Mouse (Mus musculus): ENCODE results near the gene Wnt5a. TPM values are rescaled to one million over a fixed set of nuclear protein-coding genes. Genes with fewer than 3 reads are reported as not detected.
A peak's percentile ranks its signal among the peaks of the same experiment; 100 is the strongest.

The Wnt5a gene
- polyA plus RNA-seq (2015; fragmentation: Nextera tagmentation; extraction: Ambion mirVana), result 20.0 and 22.8 TPM in 2 replicates

DNA sequence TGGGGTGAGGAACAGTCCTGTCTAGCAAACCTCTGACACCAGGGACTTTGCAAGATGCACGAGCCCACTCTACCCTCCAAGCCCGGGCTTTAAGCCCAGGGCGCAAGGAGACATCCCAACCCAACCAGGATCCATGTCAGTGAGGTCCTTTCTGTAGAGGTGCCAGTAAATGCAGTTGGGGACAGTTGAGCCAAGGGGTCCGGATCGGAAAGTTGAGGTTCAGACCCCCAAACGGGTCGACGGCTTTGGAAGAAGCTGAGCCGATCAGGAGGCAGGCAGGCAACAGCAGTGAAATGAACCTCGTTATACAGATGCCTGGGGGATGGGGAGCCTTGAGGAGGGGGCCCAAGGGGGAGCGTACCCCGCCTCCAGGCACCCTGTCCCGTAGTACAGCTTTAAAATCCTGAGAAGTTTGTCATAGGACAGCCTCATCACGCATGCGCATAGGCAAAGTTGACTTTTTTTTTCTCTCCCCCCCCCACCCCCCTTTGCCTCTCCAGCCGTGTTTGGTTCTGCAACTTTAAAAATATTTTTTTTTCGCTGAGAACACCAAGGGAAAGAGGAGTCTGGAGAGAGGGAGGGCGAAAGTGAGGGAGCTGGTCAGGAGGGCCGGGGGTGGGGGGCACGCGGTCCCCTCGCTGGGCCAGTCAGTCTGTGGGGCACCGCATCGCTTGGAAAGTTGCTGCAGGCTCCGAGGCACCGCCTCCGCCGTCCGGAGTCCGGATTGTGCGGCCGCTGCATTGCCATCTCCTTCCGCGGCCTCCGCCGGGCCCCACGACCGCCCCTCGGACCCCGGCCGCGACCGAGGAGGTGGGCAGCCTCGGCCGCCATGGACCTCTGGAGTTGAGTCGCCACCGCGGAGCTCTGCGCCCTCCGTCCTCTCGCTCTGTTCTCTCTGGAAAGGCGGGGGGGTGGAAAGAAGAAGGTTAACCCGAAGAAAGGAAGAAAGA lies at the start of gene Wnt5a:
Gene Wnt5a, plus strand, starts transcription at position 650 of the 950 bp plus-strand sequence.
- H3K4me3 ChIP-seq (ENCODE audit: low read length), result peak within 1 kb of the TSS; percentile 66
- peak; percentile 51 for ATAC-seq (ENCODE audit: low read depth)
- H3K27me3 ChIP-seq (ENCODE audit: control insufficient read depth, insufficient read depth, low read depth, low read length), result peaks cover 31% of the 10 kb centered on the region
- H3K4me2 ChIP-seq (ENCODE audit: low read depth, low read length), result peak within 1 kb of the TSS; percentile 71
- H3K9me3 ChIP-seq (ENCODE audit: control insufficient read depth, low read length), result no peaks in the 10 kb centered on the region
- H3K27ac ChIP-seq (ENCODE audit: low read length), result peak within 1 kb of the TSS; percentile 92
- no peaks in the 10 kb centered on the region for H3K36me3 ChIP-seq (ENCODE audit: control insufficient read depth, insufficient read depth, low read length)
- peak within 1 kb of the TSS; percentile 82 for H3K9ac ChIP-seq (ENCODE audit: low read length)
- H3K4me1 ChIP-seq (replicated peaks; ENCODE audit: control insufficient read depth, insufficient read depth, low read length), result peaks cover 5% of the 10 kb centered on the region; the same call in 1 of the 2 replicates
- 2% methylated on average over 43 of the region's 53 CpGs for WGBS

- no peaks in the 10 kb centered on the region for H3K9me3 ChIP-seq (ENCODE audit: control insufficient read depth, low read length)
- no peak overlapping the region for H3K27ac ChIP-seq (ENCODE audit: low read length)
- ATAC-seq (ENCODE audit: low read depth), result no peak; the same call in 1 of the 2 replicates
- no peak overlapping the region for H3K9ac ChIP-seq (ENCODE audit: low read length)
- whole genome bisulfite sequencing, result 66% methylated on average over 7 of the region's 7 CpGs
- H3K4me2 ChIP-seq (ENCODE audit: low read depth, low read length), result no peak overlapping the region
- no peaks in the 10 kb centered on the region for H3K27me3 ChIP-seq (ENCODE audit: control insufficient read depth, insufficient read depth, low read depth, low read length)
- H3K4me1 ChIP-seq (replicated peaks; ENCODE audit: control insufficient read depth, insufficient read depth, low read length), result no peaks in the 10 kb centered on the region
- no peak overlapping the region for H3K4me3 ChIP-seq (ENCODE audit: low read length)
- no peaks in the 10 kb centered on the region for H3K36me3 ChIP-seq (ENCODE audit: control insufficient read depth, insufficient read depth, low read length)
These were observed 48.0 kb upstream of the Wnt5a start for GRCm38 (mm10) chr14:28456372-28457076.

GRCm38 (mm10) chr14:28457428-28457827 lies 47.1 kb upstream of the Wnt5a start:
- H3K27ac ChIP-seq (ENCODE audit: low read length), result no peak overlapping the region
- H3K36me3 ChIP-seq (ENCODE audit: control insufficient read depth, insufficient read depth, low read length), result no peaks in the 10 kb centered on the region
- H3K4me1 ChIP-seq (replicated peaks; ENCODE audit: control insufficient read depth, insufficient read depth, low read length), result no peaks in the 10 kb centered on the region
- H3K4me2 ChIP-seq (ENCODE audit: low read depth, low read length), result no peak overlapping the region
- H3K9me3 ChIP-seq (ENCODE audit: control insufficient read depth, low read length), result no peaks in the 10 kb centered on the region
- whole genome bisulfite sequencing, result 66% methylated on average over 3 of the region's 3 CpGs
- ATAC-seq (ENCODE audit: low read depth), result no peak
- H3K4me3 ChIP-seq (ENCODE audit: low read length), result no peak overlapping the region
- H3K27me3 ChIP-seq (ENCODE audit: control insufficient read depth, insufficient read depth, low read depth, low read length), result no peaks in the 10 kb centered on the region
- no peak overlapping the region for H3K9ac ChIP-seq (ENCODE audit: low read length)

DNA sequence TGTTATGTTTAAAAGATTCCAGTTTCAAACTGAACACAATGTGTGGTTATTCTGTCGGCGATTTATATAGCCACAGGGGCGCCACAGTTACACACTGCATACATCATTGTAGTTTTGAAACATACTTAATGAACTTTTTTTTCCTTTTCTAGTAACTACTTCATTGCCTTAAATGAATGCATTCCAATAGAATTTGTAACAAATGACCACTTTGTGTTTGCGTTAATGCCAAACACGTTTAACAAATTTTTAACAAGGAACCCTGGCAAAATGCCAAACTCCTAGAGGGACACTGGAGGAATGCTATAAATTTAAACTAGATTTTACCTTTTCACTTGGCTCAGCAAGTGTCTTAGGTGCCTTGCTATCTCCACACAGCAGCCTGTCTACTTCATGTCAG lies 36.6 kb upstream of the Wnt5a start:
- Histone ChIP-seq H3K9me3 (ENCODE audit: control insufficient read depth, low read length) (no peaks in the 10 kb centered on the region), H3K9ac (ENCODE audit: low read length) (no peak overlapping the region), H3K4me2 (ENCODE audit: low read depth, low read length) (no peak overlapping the region), H3K4me3 (ENCODE audit: low read length) (no peak overlapping the region), H3K27me3 (ENCODE audit: control insufficient read depth, insufficient read depth, low read depth, low read length) (peaks cover 2% of the 10 kb centered on the region; the same call in 1 of the 2 replicates), H3K4me1 (replicated peaks; ENCODE audit: control insufficient read depth, insufficient read depth, low read length) (peaks cover 4% of the 10 kb centered on the region; the same call in 1 of the 2 replicates), H3K36me3 (ENCODE audit: control insufficient read depth, insufficient read depth, low read length) (no peaks in the 10 kb centered on the region), H3K27ac (ENCODE audit: low read length) (no peak overlapping the region)
- 38% methylated on average over 5 of the region's 5 CpGs for WGBS
- ATAC-seq (ENCODE audit: low read depth), result no peak

- 33% methylated on average over 4 of the region's 4 CpGs for WGBS
- Histone ChIP-seq H3K9me3 (ENCODE audit: control insufficient read depth, low read length) (no peaks in the 10 kb centered on the region), H3K9ac (ENCODE audit: low read length) (no peak overlapping the region), H3K27me3 (ENCODE audit: control insufficient read depth, insufficient read depth, low read depth, low read length) (no peaks in the 10 kb centered on the region), H3K4me1 (replicated peaks; ENCODE audit: control insufficient read depth, insufficient read depth, low read length) (peaks cover 4% of the 10 kb centered on the region; the same call in 1 of the 2 replicates), H3K4me2 (ENCODE audit: low read depth, low read length) (no peak overlapping the region), H3K27ac (ENCODE audit: low read length) (no peak overlapping the region), H3K4me3 (ENCODE audit: low read length) (no peak overlapping the region), H3K36me3 (ENCODE audit: control insufficient read depth, insufficient read depth, low read length) (no peaks in the 10 kb centered on the region)
- no peak for ATAC-seq (ENCODE audit: low read depth)
These were observed 34.9 kb upstream of the Wnt5a start for GRCm38 (mm10) chr14:28469696-28470095.

- Histone ChIP-seq H3K9me3 (ENCODE audit: control insufficient read depth, low read length) (no peaks in the 10 kb centered on the region), H3K4me3 (ENCODE audit: low read length) (no peak overlapping the region), H3K36me3 (ENCODE audit: control insufficient read depth, insufficient read depth, low read length) (no peaks in the 10 kb centered on the region), H3K27ac (ENCODE audit: low read length) (no peak overlapping the region), H3K27me3 (ENCODE audit: control insufficient read depth, insufficient read depth, low read depth, low read length) (no peaks in the 10 kb centered on the region), H3K4me1 (replicated peaks; ENCODE audit: control insufficient read depth, insufficient read depth, low read length) (peaks cover 4% of the 10 kb centered on the region; the same call in 1 of the 2 replicates), H3K9ac (ENCODE audit: low read length) (no peak overlapping the region), H3K4me2 (ENCODE audit: low read depth, low read length) (no peak overlapping the region)
- no peak for ATAC-seq (ENCODE audit: low read depth)
- WGBS, result 75% methylated on average over 6 of the region's 6 CpGs
These were observed 34.3 kb upstream of the Wnt5a start for GRCm38 (mm10) chr14:28470212-28470611.

- Histone ChIP-seq H3K4me3 (ENCODE audit: low read length) (no peak overlapping the region), H3K27ac (ENCODE audit: low read length) (no peak overlapping the region), H3K36me3 (ENCODE audit: control insufficient read depth, insufficient read depth, low read length) (no peaks in the 10 kb centered on the region), H3K4me1 (replicated peaks; ENCODE audit: control insufficient read depth, insufficient read depth, low read length) (no peaks in the 10 kb centered on the region), H3K9me3 (ENCODE audit: control insufficient read depth, low read length) (no peaks in the 10 kb centered on the region), H3K9ac (ENCODE audit: low read length) (no peak overlapping the region), H3K27me3 (ENCODE audit: control insufficient read depth, insufficient read depth, low read depth, low read length) (no peaks in the 10 kb centered on the region), H3K4me2 (ENCODE audit: low read depth, low read length) (peak overlapping the region; percentile 17; the same call in 1 of the 2 replicates)
- 0 out of 2 replicates have a peak, but pooled peaks have one; percentile 12 for ATAC-seq (ENCODE audit: low read depth)
- WGBS, result 43% methylated on average over 3 of the region's 3 CpGs
These were observed 29.5 kb upstream of the Wnt5a start for GRCm38 (mm10) chr14:28475012-28475411.

- peak overlapping the region; percentile 17; the same call in 1 of the 2 replicates for H3K4me2 ChIP-seq (ENCODE audit: low read depth, low read length)
- 27% methylated on average over 7 of the region's 7 CpGs for WGBS
These were observed 29.1 kb upstream of the Wnt5a start for GRCm38 (mm10) chr14:28475421-28475820.

DNA sequence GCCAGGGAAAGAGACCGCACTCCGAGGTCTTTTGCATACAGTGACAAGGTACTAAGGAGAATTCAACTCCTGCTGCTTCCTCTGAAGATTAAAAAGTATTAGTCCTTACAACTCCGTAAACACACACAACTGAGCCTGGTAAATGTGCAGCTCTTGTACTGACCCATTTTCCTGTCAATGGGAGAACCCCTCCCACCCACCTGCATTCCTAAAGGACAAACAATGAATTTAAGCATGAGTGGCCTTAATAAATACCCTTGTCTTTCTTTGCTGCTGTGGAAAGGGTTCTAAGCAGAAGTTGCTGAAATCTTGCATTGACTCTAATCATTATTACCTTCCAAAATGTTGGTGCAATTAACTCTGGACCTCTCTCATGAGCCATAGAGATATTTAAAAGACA lies 27.8 kb upstream of the Wnt5a start:
- no peak overlapping the region for H3K9ac ChIP-seq (ENCODE audit: low read length)
- no peaks in the 10 kb centered on the region for H3K27me3 ChIP-seq (ENCODE audit: control insufficient read depth, insufficient read depth, low read depth, low read length)
- no peak for ATAC-seq (ENCODE audit: low read depth)
- 61% methylated on average over 3 of the region's 3 CpGs for WGBS
- H3K4me3 ChIP-seq (ENCODE audit: low read length), result no peak overlapping the region
- no peak overlapping the region for H3K4me2 ChIP-seq (ENCODE audit: low read depth, low read length)
- H3K9me3 ChIP-seq (ENCODE audit: control insufficient read depth, low read length), result no peaks in the 10 kb centered on the region
- no peak overlapping the region for H3K27ac ChIP-seq (ENCODE audit: low read length)
- no peaks in the 10 kb centered on the region for H3K36me3 ChIP-seq (ENCODE audit: control insufficient read depth, insufficient read depth, low read length)
- H3K4me1 ChIP-seq (replicated peaks; ENCODE audit: control insufficient read depth, insufficient read depth, low read length), result no peaks in the 10 kb centered on the region

More at GRCm38 (mm10) chr14:28475421-28475820, 29.1 kb upstream of the Wnt5a start:
- Histone ChIP-seq H3K9ac (ENCODE audit: low read length) (no peak overlapping the region), H3K4me3 (ENCODE audit: low read length) (no peak overlapping the region), H3K27ac (ENCODE audit: low read length) (no peak overlapping the region), H3K9me3 (ENCODE audit: control insufficient read depth, low read length) (no peaks in the 10 kb centered on the region), H3K27me3 (ENCODE audit: control insufficient read depth, insufficient read depth, low read depth, low read length) (no peaks in the 10 kb centered on the region), H3K36me3 (ENCODE audit: control insufficient read depth, insufficient read depth, low read length) (no peaks in the 10 kb centered on the region), H3K4me1 (replicated peaks; ENCODE audit: control insufficient read depth, insufficient read depth, low read length) (no peaks in the 10 kb centered on the region)
- no peak for ATAC-seq (ENCODE audit: low read depth)
